Mouse (Mus musculus) left cerebral cortex, adult 2 months (tissue): Measurements from ENCODE around the gene Psmb3. TPM values are rescaled to one million over a fixed set of nuclear protein-coding genes. Genes with fewer than 3 reads are reported as not detected.

Experiments
- DNase-seq, 2 experiments: peaks; one replicate each; pipeline ENCODE4 v3.0.0; 2021 to 2022; ENCODE audit warnings: low spot score in 2 of 2, mixed read lengths in 1 of 2; ENCODE audit errors: extremely low spot score in 1 of 2
- H3K27ac ChIP-seq: fragments of 200-600 bp; 2 replicates; pipeline ENCODE4 v1.8.1; 2022
- H3K4me3 ChIP-seq: fragments of 200-600 bp; 2 replicates; pipeline ENCODE4 v1.8.1; 2022
- CTCF ChIP-seq: fragments of 200-600 bp; IDR thresholded peaks from 2 replicates; pipeline ENCODE4 v1.8.1; 2022; ENCODE audit warnings: antibody characterized with exemption, mild to moderate bottlenecking, moderate library complexity
- intact Hi-C: fragments of 180-260 bp; cut with DNase I; formaldehyde crosslinking; loops from one replicate; pipeline ENCODE4 v1.15.1; 2025
- total RNA-seq, 2 experiments: library from RNA; stranded (reverse); gene quantifications; 2 replicates each; pipeline ENCODE4 v1.2.3; 2021

Gene Psmb3
- total RNA-seq, 2 experiments from 2014 or later: 113 to 123 TPM

DNA sequence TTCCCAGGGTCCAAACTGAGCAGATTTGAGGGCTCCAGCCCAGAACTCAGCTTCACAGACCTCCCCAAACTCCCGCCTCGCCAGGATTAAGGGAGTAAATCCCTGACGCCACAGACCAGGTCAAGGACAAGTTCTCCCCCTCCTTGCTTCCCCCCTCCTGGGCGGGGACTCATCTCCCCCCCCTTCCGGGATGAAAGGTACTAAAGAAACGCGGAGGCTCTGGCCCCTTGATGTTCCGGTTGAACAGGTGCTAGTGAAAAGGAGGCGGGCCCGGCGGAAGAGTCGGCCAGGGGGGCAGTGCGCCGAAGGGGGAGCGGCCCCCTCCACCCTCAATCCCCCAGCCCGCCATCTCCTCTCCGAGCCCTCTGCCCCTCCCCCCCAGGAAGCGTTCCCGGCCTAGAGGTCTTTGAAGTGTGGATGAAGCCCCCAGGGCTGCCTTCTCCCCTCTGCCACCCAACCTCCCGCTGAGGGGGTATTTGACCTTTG lies 41.5 kb upstream of the Psmb3 start:
- no peak for TF ChIP-seq CTCF
- no peak for DNase-seq
- Histone ChIP-seq H3K4me3 (peak overlapping the region; percentile 75), H3K27ac (peak overlapping the region; percentile 24; the same call in 1 of the 2 replicates)
- intact Hi-C loops: loop anchor here (5.0 kb wide), 1 partner anchor 36 kb away; no protein-coding TSS in a partner anchor

DNA sequence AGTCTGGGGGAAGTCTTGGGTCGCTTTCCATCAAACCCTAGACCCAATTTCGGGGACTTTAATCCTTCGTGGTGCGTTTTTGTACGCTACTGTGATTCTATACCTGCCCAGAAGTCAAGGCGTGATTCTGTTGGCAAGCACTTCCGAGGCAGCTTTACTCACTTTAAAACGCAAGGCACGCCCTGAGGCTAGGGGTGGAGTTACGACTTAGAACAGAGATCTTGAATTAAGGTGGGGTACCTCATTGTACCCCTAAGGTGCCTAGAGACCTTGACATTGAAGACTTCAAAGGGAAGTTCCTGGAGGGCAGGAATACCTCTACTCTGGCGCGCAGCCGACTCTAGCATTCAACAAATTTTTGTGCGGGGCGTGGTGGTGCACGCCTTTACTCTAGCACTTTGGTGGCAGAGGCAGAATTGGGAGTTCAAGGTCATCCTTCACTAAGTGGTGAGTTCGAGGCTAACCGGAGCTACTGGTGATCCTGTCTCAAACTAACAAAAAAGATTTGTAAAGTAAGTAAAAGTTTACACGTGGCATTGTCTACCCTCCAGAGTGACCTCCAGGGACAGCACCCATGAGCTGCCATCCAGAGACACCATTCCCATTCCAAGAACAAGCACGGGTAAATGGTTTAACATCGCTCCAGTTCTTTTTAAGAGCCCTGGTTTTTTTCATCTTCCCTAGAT lies 40.8 kb upstream of the Psmb3 start:
- TF ChIP-seq CTCF: no peak
- intact Hi-C loops: loop anchor here (5.0 kb wide), 1 partner anchor 35 kb away; no protein-coding TSS in a partner anchor
- Histone ChIP-seq H3K4me3 (peak overlapping the region; percentile 75), H3K27ac (peak overlapping the region; percentile 58; the same call in 1 of the 2 replicates)
- DNase-seq: no peak

DNA sequence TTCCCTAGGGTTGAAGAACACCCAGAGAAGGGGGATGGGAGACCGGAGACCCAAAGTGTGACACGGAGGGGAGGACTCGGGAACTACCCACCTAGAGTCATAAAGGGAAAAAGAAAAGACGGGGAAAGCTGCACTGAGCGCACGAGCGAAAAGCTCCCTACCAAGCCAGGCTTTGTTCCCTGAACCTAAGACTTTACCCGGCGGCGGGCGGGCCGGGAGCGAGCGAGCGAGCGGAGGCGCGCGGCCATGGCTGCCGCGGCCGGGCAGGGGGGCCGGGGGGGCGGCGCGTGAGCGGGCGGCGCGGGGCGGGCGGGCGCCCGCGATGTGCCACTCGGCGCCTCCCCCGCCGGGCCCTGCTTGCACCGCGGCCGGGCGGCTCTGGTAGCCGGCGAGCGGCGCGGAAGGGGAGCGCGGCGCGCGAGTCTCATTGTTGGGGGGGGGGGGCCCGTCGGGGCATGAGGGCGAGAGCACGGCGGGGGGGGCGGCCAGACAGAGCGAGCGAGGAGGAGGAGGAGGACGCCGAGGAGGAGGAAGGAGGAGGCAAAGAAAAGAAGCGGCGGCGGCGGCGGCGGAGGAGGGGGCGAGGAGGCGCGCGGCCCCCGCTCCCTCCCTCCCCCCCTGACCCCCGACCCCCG lies 40.2 kb upstream of the Psmb3 start, which contains the start of gene Mllt6:
TSS of gene Mllt6 (plus strand) at position 522 of the 635 bp plus-strand sequence.
- Histone ChIP-seq H3K4me3 (peak within 1 kb of the TSS; percentile 75), H3K27ac (peak within 1 kb of the TSS; percentile 84)
- intact Hi-C loops: loop anchor here (5.0 kb wide), 1 partner anchor 34 kb away; no protein-coding TSS in a partner anchor
- TF ChIP-seq CTCF: no peak
- peak; percentile 75 to 77 for DNase-seq

DNA sequence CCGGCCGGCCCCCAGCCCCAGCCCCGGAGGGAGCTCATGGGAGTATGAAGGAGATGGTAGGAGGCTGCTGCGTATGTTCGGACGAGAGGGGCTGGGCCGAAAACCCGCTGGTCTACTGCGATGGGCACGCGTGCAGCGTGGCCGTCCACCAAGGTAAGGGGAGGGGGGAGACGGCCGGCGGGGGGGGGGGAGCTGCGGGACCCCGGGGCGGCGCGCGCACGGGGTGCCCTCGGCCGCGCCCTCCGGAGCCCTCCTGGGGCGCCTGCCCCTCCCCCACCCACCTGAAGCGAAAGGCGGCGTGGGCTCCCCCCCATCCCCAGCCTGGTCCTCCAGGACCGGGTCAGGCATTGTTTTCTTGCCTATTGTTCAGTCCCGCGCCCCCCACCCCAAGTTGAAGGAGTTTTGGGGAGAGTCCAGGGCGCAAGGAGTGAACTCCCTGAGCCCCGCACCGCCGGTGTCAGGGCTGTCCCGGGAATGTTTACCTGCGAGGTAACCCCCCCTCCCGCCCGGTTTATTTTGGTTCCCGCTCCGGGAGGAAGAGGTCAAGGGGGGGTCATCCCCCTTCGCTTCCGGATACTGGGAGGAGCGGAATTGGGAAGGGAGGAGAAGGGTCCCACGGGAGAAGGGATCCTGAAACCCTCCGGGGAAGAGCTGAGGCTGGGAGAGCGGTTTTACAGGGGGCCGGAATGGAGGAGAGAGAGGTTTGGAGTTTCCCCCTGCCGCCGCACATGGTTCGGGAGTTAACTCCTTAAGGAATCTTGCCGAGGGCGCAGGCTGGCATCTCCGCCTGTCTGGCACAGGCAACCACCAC lies 39.5 kb upstream of the Psmb3 start:
- TF ChIP-seq CTCF: no peak
- Histone ChIP-seq H3K4me3 (peak overlapping the region; percentile 75), H3K27ac (peak overlapping the region; percentile 84)
- no peak for DNase-seq
- intact Hi-C loops: loop anchor here (5.0 kb wide), 1 partner anchor 34 kb away; no protein-coding TSS in a partner anchor

DNA sequence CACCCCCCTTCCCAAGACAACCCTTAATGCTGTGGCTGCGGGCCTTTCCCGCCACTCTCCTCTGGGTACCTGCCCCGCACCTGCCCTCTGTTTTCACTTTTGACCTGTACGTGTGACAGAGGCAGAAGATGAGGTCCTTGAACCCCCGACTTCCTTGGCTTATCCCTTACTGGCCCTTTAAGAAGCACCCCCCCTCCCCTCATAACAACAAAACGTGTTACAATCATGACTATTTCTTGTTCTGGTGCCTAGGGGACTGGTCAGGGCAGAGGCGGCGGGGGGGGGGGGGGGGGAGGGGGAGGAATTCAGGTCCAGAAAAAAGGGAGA lies 38.9 kb upstream of the Psmb3 start:
- Histone ChIP-seq H3K4me3 (peak overlapping the region; percentile 75), H3K27ac (peak overlapping the region; percentile 84)
- intact Hi-C loops: loop anchor here (5.0 kb wide), 1 partner anchor 33 kb away; no protein-coding TSS in a partner anchor
- TF ChIP-seq CTCF: no peak
- DNase-seq: no peak

DNA sequence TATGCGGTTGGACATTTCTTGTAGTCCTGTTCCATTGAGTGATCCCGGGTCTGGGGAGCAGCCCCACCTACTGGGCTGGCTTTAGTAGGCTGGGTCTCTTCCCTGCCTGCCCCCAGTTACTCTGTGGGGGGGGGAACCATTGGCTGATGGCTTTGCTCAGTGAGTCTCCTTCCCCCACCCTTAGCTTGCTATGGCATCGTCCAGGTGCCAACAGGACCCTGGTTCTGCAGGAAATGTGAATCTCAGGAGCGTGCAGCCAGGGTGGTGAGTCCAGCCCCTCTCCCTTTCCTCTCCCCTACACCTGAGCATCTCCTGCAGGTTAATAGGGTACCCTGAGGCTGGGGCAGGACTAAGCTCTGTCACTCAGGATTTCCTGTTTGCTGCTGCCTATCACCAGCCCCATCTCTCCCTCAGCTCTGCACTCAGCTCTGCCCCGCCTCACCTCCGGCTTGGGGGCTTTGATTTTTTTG lies 38.4 kb upstream of the Psmb3 start:
- Histone ChIP-seq H3K4me3 (peak overlapping the region; percentile 75), H3K27ac (no peak overlapping the region)
- intact Hi-C loops: loop anchor here (5.0 kb wide), 2 partner anchors 32 to 33 kb away; no protein-coding TSS in a partner anchor
- DNase-seq: no peak
- peak; percentile 3; the same call in 1 of the 2 replicates for TF ChIP-seq CTCF

DNA sequence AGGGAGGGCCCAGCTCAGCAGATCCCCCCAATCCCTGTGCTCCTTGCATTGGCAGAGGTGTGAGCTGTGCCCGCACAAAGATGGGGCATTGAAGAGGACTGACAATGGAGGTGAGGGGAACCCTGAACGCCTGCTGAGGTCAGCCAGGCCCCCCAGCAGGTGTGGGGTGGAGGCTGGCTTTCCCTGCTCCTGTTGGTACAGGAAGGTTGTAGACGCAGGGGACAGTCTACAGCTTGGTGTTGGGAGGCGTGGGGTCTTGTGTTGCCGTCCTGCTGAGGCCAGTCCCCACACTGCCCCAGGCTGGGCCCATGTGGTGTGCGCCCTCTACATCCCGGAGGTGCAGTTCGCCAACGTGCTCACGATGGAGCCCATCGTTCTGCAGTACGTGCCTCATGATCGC lies 37.8 kb upstream of the Psmb3 start:
- intact Hi-C loops: loop anchor here (5.0 kb wide), 1 partner anchor 33 kb away; no protein-coding TSS in a partner anchor
- no peak overlapping the region for H3K4me3 ChIP-seq
- no peak overlapping the region for H3K27ac ChIP-seq
- DNase-seq: no peak
- TF ChIP-seq CTCF: no peak

DNA sequence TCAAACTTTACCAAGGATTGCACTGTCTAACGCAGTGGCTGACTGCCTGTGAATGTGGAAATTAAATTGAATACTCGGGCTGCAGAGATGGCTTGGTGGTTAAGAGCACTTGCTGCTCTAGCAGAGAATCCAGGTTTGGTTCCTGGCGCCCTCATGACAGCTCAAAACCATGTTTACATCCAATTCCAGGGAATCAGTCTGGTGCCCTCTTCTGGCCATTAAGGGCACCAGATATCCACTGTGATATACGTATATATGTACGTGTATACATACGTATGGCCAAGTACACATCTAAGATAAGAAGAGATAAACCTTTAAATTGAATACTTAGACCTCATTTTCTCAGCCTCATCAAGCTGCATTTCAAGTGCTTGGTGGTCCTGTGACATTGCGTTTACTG lies 37.0 kb upstream of the Psmb3 start:
- Histone ChIP-seq H3K27ac (no peak overlapping the region), H3K4me3 (no peak overlapping the region)
- intact Hi-C loops: loop anchor here (5.0 kb wide), 1 partner anchor 34 kb away; no protein-coding TSS in a partner anchor
- peak; percentile 57 for TF ChIP-seq CTCF
- no peak for DNase-seq

DNA sequence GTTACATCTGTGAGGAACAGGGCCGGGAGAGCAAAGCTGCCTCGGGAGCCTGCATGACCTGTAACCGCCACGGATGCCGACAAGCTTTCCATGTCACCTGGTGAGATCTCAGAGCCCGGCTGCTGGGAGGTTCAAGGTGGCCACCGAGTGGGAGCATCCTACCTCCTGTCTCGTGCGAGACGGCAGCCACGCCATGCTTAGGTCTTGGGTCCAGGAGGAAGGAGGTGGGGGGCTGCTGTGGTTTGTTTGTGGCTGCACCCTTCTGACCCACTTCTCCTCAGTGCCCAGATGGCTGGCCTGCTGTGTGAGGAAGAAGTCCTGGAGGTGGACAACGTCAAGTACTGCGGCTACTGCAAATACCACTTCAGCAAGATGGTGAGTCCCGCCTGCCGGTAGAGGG lies 36.4 kb upstream of the Psmb3 start:
- Histone ChIP-seq H3K27ac (no peak overlapping the region), H3K4me3 (no peak overlapping the region)
- intact Hi-C loops: loop anchor here (5.0 kb wide), 1 partner anchor 34 kb away; no protein-coding TSS in a partner anchor
- no peak for TF ChIP-seq CTCF
- no peak for DNase-seq

DNA sequence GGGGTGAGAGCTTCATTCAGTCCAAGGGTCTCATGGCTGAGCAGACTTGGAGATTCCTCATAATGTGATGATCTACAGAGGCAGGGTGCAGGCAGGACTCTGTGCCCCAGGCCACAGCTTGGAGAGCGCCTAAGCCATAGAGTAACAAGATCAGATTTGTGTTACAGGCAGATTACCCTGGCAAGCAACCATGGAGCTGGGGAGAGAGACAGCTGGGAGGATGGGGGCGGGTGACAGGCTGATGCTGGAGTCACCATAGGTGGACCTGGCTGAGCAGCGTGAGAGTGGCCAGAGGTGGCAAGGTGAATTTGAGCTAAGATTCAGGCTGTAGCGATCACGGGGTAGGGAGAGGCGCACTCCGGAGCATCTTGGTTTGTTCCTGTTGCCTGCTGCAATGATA lies 35.0 kb upstream of the Psmb3 start:
- no peak for DNase-seq
- no peak for TF ChIP-seq CTCF
- Histone ChIP-seq H3K4me3 (no peak overlapping the region), H3K27ac (peak overlapping the region; percentile 64; the same call in 1 of the 2 replicates)
- intact Hi-C loops: loop anchor here (5.0 kb wide), 1 partner anchor 36 kb away; no protein-coding TSS in a partner anchor

DNA sequence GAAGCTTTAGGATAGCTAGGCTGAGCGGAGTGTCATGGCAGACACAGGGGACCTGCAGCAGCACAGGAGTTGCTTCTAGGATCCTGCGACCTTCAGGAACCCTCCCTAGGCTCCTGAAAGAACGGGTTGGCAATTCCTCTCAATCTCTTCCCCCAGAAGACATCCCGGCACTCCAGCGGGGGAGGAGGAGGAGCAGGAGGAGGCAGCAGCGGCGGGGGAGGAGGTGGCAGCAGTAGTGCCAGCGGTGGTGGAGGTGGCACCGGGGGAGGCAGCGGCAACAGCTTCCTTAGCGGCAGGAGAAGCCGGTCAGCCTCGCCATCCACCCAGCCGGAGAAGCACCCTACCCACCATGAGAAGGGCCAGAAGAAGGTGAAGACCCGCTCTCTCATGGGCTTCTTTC lies 33.9 kb upstream of the Psmb3 start:
- TF ChIP-seq CTCF: no peak
- peak overlapping the region; percentile 64 for H3K27ac ChIP-seq

More for the DNA sequence above, 33.9 kb upstream of the Psmb3 start:
- no peak for DNase-seq
- intact Hi-C loops: loop anchor here (5.0 kb wide), 1 partner anchor 37 kb away; no protein-coding TSS in a partner anchor
- H3K4me3 ChIP-seq: no peak overlapping the region
